Mouse (Mus musculus): Measurements from ENCODE around the gene Mpp3.

Gene Mpp3

DNA sequence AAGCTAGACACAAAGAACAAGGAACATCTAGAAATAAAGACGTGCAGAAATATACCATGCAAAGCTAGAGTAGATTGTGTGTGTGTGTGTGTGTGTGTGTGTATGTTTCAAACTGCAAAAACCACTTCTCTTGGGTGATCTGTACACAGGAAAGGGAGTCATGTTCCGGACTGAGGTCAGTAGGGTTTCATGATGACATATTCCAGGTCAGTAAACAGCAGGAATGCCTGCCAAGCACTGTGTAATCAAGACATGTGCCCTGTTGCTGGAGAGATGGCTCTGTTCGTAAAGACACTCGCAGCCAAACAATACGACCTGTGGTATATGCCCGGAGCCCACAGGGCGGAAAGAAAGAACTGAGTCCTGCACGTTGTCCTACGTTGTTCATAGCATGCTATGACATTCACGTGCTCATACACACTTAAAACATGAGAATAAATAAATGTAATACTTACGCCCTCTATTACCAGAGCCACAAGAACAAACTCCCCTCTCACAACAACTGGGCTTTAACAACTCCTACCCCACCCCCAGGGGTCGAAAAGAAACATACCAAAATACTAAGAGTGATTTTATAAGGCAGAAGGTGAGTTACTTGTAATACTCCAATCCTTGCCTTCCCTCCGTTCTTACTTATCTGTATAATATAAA lies 11.4 kb upstream of the Mpp3 start:
- in situ Hi-C loops (cut with MseI, MboI) = loop anchor here in 1 of 2 experiments (5.0 kb wide), 1 partner anchor 42 kb away; no protein-coding TSS in a partner anchor

DNA sequence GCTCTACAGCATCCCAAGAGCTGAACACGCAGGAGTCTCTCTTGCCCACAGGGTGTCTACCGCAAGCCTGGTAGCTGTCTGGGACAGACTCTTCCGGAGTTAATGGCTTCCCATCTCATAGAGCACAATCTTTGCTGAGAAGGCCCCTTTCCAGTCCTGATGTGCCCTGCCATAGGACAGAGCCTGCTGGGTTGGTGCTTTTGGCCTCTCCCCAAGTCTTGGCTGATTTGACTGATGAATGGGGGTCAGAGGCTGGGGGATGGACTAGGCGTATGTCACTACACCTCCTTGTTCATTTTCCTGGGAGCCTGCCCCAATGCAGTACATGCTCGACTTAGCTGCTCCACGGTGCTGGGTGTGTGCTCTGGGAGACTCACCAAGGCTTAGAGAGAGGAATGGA lies 9.5 kb upstream of the Mpp3 start:
- in situ Hi-C loops (cut with MseI, MboI) = loop anchor here in 1 of 2 experiments (5.0 kb wide), 1 partner anchor 40 kb away; no protein-coding TSS in a partner anchor

DNA sequence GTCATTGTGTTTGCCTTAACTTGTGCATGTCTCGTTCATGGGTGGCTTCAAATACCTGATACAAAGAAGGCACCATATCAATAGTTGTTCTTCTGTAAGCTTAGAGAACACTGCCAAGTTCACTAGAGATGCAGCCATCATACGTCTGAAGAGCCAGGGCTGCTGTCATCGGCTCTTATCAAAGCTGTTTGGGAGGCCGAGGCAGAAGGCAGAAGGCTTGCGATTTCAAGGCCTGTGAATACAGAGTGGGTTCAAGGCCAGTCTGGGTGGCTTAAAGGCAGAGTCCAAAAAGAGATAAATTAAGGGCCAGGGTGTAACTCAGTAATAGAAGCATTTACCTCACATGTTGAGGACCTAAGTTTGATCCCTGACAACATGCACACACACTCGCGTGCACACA lies 8.1 kb upstream of the Mpp3 start:
- in situ Hi-C loops (cut with MseI, MboI) = loop anchor here in 1 of 2 experiments (5.0 kb wide), 1 partner anchor 39 kb away; no protein-coding TSS in a partner anchor

DNA sequence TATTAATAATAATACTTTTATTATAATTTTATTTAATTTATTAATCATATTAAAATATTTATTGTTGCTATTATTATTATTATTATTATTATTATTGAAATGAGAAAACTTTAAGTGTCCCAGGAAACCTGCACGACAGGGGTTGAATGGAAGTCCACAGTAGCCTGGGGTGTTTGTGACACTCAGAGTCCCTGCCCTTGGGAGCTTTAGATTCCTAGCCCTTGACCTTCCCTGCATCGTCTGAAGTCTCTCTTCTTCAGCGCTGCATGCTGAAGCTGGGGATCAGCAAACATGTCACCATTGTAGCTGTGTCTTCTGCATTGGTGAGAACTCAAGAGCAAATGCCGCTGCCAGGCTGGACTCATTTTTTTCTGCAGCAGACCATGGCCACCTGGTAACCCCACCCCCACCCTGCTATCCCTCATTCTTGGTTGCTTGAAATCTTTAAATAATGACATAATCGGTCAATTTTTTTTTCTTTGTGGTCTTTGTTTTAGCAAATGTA lies 7.2 kb upstream of the Mpp3 start:
- in situ Hi-C loops (cut with MseI, MboI) = loop anchor here in 1 of 2 experiments (5.0 kb wide), 1 partner anchor 38 kb away; no protein-coding TSS in a partner anchor

DNA sequence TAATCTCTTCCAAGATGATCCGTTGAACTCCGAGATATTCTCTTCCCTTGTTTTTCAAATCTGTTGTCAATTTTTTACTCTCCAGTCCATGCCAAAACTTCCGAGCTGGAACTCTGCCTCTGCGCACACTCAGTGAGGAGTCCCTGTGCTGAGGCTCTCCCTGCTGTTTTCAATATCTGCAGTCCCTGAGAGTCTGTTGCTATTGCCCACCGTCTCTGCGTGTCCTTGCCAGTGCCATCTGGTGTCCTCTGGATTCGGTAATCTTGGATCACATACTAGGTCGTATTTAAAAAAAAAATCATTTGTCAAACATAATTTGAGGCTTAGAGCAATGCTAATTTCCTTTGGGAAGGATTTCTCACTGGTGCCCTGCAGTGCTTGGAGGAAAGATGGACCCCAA lies 6.6 kb upstream of the Mpp3 start:
- in situ Hi-C loops (cut with MseI, MboI) = loop anchor here (5.0 kb wide), 1 partner anchor 38 kb away; no protein-coding TSS in a partner anchor

DNA sequence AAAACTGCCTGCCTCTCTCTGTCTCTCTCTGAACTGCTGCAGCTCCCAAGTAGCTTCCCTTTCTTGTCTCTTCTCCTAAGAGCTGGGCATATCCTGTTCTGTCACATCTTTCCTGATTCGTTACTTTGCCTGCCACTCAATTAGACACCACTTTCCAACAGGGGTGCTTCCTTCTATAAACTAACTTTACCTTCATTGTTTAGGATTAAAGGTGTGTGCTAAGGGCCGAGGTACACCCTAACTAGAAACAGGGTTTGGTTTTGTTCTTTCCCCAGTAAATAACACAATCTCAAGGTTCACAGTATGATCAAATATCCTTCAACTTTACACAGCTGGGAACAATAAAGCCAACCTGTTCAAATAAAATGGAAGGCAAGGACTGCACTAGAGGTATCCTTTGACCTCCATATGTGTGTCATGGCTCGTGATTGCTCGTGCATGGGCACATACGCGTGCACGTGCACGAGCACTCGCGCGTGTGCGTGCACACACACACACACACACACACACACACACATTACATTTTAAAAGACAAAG lies 4.9 kb upstream of the Mpp3 start:
- in situ Hi-C loops (cut with MseI, MboI) = loop anchor here in 1 of 2 experiments (5.0 kb wide), 1 partner anchor 36 kb away; no protein-coding TSS in a partner anchor

DNA sequence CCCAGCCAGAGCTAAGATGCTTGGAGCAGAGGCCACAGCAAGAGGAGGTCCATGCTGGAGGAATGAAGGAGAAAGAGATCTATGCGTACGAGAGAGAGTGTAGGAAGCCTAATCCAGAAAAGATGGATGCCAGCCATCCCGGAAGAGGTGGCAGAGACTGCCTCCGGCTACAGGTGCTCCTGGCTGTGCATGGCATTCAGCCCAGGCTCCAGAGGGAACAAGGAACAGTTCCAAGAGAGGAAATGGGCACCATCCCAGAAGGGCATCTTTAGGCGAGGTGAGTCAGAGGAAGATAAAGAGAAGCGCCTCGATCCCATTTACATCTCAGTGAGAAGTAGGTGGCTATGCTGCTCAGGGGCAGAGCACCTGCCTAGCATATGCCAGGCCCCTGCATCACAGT lies 2.9 kb upstream of the Mpp3 start:
- in situ Hi-C loops (cut with MseI, MboI) = loop anchor here in 1 of 2 experiments (5.0 kb wide), 1 partner anchor 34 kb away; no protein-coding TSS in a partner anchor

DNA sequence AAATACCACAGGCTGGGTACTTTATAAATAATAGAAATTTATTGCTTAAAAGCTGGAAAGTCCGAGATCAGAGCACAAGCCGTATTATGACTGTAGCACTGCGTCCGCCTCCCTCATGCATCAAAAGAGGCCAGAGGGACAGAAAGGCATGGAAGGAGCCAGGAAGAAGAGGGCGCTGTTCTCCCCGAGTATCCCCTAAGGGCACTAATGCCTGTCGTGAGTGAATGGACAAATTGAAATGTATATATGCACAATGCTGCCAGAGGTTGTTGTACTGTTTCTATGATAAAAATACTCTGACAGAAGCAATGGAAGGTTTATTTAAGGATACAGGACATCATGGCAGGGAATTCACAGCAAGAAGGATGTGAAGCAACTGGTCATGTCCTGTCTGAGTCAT lies 1.7 kb upstream of the Mpp3 start:
- in situ Hi-C loops (cut with MseI, MboI) = loop anchor here in 1 of 2 experiments (5.0 kb wide), 1 partner anchor 33 kb away; no protein-coding TSS in a partner anchor

DNA sequence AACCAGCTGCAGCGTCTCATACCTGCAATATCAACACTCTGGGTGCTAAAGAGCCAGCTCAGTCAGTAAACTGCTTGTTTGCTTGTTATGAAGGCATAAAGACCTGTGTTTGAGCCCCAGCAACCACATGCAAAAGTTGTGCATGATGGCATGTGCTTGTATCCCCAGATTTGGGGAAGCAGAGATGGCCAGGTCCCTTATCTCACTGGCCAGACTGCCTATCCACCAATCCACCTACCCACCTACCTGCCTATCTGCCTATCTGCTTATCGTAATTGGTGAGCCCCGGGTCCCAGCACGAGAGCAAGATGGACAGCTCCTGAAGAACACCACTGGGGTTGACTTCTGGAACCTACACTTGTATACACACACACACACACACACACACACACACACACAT lies 1.0 kb upstream of the Mpp3 start:
- in situ Hi-C loops (cut with MseI, MboI) = no loop called here

DNA sequence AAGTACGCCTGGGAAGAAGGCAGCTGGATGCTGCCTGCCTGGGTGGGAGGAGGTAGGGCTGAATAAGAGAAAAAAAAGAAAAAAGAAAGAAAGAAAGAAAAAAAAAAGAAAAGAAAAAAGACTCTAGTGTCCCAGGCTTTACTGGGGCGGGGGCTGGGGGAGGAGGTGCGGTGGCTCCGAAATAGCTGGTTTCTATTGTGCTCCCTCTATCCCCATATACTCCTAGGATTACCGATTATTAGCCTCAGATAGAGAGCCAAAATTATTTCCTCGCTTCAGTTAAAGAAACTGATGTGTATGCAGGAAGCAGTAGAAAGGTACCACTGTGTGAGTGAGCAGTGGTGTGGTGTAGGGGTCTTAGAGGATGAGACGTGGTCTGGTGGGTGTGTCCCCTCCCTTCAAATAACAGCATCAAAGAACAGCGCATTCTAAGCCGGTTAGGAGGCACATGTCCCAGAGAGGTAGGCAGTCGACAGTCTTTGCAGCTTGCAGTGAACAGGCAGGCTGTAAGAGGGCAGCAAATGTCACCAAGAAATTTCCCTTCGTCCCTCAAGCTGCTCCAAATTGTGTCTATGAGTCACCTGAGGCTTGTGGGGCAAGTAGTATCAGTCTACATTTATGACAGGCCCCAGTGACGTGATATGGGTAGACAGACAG lies 772 bp downstream of the Mpp3 start:
- in situ Hi-C loops (cut with MseI, MboI) = no loop called here

DNA sequence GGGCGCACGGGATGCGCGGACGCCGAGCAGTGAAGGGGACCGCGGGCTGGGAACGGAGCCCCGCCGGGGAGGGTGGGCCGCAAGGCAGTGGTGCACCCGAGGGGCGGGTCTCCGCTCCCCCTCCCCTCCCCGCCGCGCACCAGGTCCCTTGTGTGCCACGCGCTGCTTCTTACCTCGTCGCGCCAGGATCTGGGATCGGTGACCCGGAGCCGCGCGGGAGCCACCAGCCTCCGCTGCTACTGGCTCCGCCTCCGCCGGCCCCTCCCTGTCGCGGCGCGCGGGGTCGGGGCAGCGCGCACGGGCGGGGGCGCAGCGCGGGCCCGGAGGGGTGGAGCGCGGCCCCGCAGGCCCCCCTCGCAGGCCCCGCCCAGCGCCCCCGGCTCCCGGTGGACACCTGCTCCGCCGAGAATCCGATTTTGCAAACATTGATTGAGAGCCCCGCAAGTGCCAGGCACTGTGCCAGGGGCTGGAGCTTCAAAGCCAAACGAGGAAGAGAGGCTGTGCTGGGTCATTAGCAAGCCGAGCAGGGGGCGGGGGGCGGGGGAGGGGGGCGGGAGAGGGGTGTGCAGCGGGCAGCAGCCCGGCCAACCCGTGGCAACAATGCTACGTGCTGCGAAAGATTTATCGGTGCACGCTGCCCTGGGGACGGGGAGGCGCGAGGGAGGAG lies 1.4 kb downstream of the Mpp3 start:
- in situ Hi-C loops (cut with MseI, MboI) = no loop called here

DNA sequence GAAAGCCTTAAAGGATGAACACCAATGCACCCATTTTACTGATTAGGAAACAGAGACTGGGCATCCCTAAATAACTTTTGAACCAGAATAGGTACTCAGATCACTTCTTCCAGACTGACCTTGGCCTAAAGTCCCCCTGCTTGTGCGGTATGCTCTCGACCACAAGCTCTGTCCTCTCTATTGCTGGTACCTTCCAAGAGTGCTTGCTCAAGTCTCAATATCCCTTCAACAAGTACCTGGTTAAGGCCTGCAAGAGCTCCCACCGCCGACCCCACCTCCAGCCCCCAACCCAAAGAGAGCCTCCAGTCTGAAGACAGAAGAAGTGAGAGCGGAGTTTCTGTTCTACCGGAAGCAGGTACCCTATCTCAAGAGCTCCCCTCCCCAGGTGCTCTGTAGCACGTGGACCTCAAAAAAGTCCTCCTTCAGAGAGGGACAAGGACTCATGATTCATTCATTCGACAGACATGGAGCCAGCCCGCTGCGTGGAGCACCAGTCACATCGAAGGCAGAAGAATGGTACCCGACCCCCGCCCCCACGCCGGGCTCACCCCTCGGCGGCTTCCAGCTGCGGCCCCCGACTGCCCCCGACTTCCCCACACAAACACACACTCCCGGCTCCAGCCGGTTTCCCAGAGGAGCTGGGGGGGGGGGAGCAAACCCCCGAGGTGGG lies 2.1 kb downstream of the Mpp3 start:
- in situ Hi-C loops (cut with MseI, MboI) = no loop called here

DNA sequence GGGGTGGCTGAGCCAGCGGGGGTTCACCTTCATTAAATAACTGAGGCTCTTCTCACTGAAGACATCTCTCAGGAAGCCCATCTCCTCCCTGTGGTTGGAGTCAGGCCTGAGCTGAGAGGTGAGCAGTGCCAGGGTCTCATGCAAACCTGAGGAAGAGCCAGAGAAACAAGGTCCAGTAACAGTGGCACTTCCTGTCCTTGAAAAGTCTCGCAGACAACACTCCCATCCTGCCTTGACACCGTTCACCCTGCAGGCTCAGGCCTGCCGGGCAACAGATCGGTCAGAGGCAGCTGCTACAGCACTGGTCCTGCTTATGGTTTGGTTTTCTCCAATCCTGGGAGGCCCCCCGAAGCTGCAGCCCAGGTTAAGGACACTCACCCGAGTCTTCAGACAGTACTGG lies 2.9 kb downstream of the Mpp3 start:
- in situ Hi-C loops (cut with MseI, MboI) = no loop called here

DNA sequence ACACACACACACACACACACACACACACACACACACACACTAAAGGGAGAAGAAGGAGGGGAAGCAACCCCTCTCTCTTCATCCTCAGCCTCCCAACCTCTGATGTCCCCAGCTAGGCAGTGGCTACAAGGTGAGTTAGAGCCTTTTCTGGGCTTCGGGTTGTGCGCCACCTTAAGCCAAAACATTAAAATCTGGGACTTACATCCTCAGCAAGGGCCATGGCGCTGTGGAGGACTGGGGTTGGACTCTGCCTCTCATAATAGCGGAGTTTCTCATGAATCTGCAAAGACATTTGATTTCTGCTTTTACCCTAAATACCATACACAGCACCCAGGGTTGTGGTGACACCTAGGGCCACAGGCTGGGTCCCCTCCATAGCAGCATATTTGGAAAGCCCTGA lies 3.4 kb downstream of the Mpp3 start:
- in situ Hi-C loops (cut with MseI, MboI) = no loop called here

DNA sequence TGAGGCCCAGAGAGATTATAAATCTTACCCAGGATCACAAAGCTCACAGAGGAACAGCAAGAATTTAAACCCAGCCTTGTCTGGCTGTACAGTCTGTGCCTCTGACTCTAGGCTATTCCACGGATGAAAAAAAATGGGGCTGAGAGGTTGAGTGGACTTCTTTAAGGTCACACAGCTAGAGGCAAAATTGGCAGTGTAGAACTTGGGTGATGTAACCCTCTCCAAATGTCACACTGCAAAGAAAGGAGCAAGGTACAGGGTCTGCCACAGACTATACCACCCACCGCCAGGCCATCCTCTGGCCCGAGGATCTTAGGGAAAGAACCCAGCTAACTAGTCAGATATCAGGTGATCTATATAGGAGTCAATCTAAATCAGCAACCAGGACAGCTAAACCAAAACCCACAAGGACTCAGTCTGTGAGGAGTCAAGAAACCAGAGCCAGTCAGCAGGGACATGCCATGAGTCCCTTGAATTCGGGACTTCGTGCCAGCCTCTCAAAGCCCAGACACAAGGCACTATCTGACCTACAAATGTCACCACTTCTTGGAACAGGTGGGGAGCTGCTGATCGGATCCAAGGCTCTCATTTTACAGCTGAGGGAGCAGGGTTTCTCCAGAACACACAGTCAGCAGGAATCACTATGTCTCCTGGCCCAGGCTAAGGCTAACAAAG lies 4.0 kb downstream of the Mpp3 start:
- in situ Hi-C loops (cut with MseI, MboI) = no loop called here

DNA sequence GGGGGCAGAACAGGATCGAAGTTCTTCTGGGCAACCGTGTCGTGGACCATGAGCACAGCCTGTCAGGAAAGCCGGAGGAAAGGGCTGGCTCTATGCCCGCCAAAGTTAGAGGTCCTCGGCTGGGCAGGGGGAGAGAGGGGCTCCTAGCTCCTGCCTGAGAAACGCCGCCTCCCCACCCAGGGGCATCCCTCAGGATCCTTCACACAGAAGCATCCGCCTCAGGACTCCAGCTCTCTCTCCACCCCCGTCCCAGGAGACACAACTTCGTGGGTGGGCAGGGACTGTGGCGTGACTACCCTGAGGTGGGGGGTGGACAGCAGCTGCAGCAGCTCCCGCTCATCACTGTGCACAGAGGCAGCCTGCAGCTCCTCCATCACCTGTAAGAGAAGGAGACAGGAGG lies 4.9 kb downstream of the Mpp3 start:
- in situ Hi-C loops (cut with MseI, MboI) = no loop called here

DNA sequence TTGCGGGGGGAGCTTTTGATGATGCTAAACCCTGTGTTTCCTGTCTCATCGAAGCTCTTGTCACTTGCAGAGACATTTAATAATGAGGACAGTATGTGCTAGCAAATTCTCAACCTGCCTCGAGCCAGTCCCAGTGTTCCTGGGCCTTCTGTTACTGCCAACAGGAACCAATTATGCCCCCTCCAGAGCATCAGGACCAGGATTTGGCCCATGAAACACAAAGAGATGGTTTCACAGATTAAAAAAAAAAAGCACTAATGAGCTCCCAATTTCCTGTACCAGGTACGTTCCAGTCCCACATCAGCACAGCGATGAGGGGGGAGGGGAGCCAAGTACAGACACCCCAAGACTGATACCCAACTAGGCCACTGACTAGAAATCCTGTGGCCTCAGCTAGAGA lies 7.1 kb downstream of the Mpp3 start:
- in situ Hi-C loops (cut with MseI, MboI) = no loop called here

DNA sequence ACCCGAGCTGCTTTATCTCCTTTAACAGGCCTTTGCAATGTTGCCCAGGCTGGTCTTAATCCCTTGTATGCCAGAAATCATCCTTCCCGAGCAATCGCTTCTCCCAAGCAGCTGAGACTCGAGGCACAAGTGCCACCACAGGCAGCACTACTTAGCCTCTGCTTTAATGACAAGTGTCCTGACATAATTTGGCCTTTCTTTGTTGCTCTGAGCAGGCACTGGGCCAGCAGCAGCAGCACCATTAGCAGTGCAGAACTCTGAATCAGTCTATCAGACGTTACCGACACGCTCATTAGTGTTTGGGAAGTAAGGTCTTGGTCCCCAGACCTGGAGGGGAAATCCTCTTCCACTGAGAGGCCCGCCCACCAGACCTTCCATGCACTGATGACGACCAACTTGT lies 8.5 kb downstream of the Mpp3 start:
- in situ Hi-C loops (cut with MseI, MboI) = no loop called here

DNA sequence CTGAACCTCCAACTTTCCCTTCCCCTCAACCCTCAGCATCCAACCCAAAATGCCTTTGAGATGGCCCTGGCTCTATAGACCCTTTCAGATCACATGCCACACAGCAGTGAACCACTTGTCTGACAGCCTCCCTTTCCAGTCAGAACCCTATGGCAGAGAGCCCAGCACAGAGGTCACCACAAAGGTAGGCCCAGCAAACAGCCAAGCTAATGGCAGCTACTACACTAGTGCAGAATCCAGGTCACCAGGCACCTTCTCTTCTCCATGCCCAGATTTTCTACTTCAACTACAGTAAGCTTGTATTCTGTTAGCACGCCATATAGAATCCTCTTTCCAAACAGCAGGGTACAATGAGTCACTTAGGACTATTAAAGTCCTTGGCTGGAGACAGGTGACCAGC lies 12.1 kb downstream of the Mpp3 start:
- in situ Hi-C loops (cut with MseI, MboI) = no loop called here

DNA sequence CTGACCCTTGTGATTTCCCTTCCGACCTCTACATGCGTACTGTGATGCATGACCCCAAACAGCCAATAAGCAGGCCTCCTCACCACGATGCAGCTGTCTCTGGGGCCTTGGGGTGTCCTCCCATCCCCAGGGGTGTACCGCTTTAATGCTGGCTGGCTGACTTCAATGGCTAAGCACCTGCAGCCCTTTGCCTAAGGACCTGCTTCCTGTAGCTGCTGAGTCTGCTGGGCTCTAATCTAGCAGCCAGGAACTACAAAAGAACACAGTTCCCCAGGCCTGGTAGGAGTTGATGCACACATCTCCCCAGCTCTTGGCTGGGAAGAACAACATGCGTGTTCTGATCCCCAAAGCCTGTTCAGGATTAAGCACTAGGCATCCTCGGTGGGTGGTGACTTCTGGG lies 12.8 kb downstream of the Mpp3 start:
- in situ Hi-C loops (cut with MseI, MboI) = no loop called here

DNA sequence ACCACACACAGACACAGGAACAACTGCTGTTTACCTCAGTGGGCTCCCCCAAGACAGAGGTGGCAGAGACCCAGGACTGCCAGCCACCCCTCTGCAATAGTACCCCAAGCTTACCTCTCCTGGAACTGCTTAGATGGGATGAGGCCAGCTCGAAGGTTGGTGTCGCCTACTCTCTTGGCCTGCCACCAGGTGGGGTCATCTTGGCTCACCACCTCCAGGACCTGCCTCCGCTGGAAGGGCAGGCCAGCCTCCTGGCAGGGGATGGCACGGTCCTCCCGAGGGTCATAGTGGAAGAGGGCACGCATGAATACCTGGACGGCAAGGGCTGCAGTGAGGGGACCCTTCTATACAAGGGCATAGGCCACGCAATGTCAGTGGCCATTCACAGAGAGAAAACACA lies 15.1 kb downstream of the Mpp3 start:
- in situ Hi-C loops (cut with MseI, MboI) = no loop called here

All from mouse trophoblast stem cell (cell line).